Mouse (Mus musculus) kidney, embryonic 16.5 days (tissue): ENCODE data around the gene Gsn. TPM values are rescaled to one million over a fixed set of nuclear protein-coding genes. Genes with fewer than 3 reads are reported as not detected.

Experiments
- ATAC-seq: fragments of 200-750 bp; cut with Nextera tagmentation; 2 replicates; pipeline ENCODE4 v1.8.0; 2017; ENCODE audit warnings: moderate TSS enrichment; ENCODE audit not compliant: low FRiP score, low TSS enrichment
- H3K27ac ChIP-seq: fragments of 300-500 bp; sonication (generic); 2 replicates; pipeline ENCODE4 v1.5.1; 2014; ENCODE audit warnings: low read length
- H3K27me3 ChIP-seq: fragments of 300-500 bp; sonication (generic); 2 replicates; pipeline ENCODE4 v1.6.1; 2014; ENCODE audit warnings: low read length, control low read depth, mixed read lengths; ENCODE audit not compliant: insufficient read depth
- H3K36me3 ChIP-seq: fragments of 300-500 bp; sonication (generic); 2 replicates; pipeline ENCODE4 v1.6.1; 2014; ENCODE audit warnings: low read length, control low read depth, mixed read lengths; ENCODE audit not compliant: insufficient read depth
- H3K4me1 ChIP-seq: fragments of 300-500 bp; sonication (generic); 2 replicates; pipeline ENCODE4 v1.6.1; 2014; ENCODE audit warnings: low read length, control low read depth, mixed read lengths; ENCODE audit not compliant: insufficient read depth
- H3K4me2 ChIP-seq: fragments of 300-500 bp; sonication (generic); replicated peaks from 2 replicates; pipeline ENCODE4 v1.6.1; 2014; ENCODE audit warnings: low read depth, low read length
- H3K4me3 ChIP-seq: fragments of 300-500 bp; sonication (generic); 2 replicates; pipeline ENCODE4 v1.5.1; 2014; ENCODE audit warnings: mild to moderate bottlenecking, low read length
- H3K9ac ChIP-seq: fragments of 300-500 bp; sonication (generic); replicated peaks from 2 replicates; pipeline ENCODE4 v1.6.1; 2014; ENCODE audit warnings: low read length
- H3K9me3 ChIP-seq: fragments of 300-500 bp; sonication (generic); 2 replicates; pipeline ENCODE4 v1.6.1; 2016; ENCODE audit warnings: low read length, control low read depth
- WGBS: fragments of 180-500 bp; shearing (Covaris S2); extraction: QIAGEN DNeasy Blood & Tissue Kit; methylation state at CpG from one replicate; pipeline ENCODE4 v1.1.7; 2014; 5-methylcytosine and 5-hydroxymethylcytosine counted together
- polyA plus RNA-seq: library from polyadenylated mRNA; unstranded; fragments of >200 nt; fragmentation: Nextera tagmentation; extraction: Ambion mirVana; gene quantifications from 2 replicates; pipeline ENCODE4 v1.2.1, GENCODE M21; 2015

The Gsn gene
- polyA plus RNA-seq, 1 experiment from 2014 or later: 165 TPM

DNA sequence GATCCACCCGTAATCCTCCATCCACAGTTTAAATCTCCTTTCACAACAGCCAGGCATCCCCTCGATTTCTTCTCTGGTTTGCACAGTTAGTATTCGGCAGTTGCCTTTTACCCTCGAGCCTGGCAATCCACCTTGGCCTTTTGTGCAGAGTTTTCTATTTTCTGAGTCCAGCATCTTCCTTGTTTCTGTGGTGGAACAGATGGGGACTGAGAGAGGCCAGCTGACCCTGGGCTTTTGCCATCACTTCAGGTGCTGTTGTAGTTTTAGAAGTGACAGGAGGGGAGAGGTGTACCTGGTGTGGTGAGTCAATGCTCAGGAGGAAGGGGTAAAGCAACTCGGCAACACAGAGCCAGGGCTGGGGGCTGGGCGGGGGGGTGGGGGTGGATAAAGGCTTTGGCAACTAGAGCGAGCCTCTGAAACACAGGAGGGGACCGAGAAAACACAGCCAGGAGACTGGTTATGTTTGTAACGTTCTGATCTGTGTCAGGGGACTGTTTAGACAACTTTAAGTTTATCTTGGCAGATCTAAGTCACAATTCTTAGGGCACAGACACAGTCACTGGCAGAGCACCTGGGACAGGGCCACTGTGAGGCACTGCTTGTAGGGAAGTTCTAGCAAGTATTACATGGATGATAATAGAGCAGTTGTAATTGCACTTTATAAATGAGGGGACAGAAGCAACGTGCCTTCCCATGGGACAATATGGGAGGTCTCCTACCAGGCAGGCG, 72.0 kb downstream of the Gsn start:
- H3K9ac ChIP-seq: no peak overlapping the region
- H3K36me3 ChIP-seq: no peaks in the 10 kb centered on the region
- H3K4me2 ChIP-seq: no peak overlapping the region
- H3K4me1 ChIP-seq: no peaks in the 10 kb centered on the region
- no peak for ATAC-seq
- H3K4me3 ChIP-seq: no peak overlapping the region
- H3K27ac ChIP-seq: no peak overlapping the region
- 49% methylated on average over 11 of the region's 11 CpGs for WGBS
- H3K9me3 ChIP-seq: no peaks in the 10 kb centered on the region
- no peaks in the 10 kb centered on the region for H3K27me3 ChIP-seq

DNA sequence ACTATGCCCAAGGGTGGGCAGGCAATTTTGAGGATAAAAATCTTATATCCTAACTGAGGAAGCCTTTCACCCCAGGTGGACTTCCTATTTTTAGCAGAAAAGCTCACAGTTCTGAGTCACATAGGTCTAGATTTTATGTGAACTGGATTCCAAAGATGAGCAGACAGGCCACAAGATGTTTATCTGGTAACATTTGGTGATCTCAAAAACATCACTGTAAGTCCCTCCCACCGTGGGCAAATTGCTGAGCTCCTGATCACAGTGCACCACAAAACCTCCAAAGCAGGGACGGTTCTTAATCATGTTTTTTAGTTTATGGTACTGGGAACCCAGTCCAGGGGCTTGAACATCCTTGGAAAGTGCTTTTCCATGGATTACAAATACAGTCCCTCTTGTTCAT, 72.9 kb downstream of the Gsn start:
- H3K9ac ChIP-seq: no peak overlapping the region
- no peak overlapping the region for H3K4me2 ChIP-seq
- WGBS: 88% methylated on average over 2 of the region's 2 CpGs
- ATAC-seq: no peak
- no peak overlapping the region for H3K4me3 ChIP-seq
- no peaks in the 10 kb centered on the region for H3K9me3 ChIP-seq
- H3K27me3 ChIP-seq: no peaks in the 10 kb centered on the region
- H3K4me1 ChIP-seq: no peaks in the 10 kb centered on the region
- no peaks in the 10 kb centered on the region for H3K36me3 ChIP-seq
- H3K27ac ChIP-seq: no peak overlapping the region

DNA sequence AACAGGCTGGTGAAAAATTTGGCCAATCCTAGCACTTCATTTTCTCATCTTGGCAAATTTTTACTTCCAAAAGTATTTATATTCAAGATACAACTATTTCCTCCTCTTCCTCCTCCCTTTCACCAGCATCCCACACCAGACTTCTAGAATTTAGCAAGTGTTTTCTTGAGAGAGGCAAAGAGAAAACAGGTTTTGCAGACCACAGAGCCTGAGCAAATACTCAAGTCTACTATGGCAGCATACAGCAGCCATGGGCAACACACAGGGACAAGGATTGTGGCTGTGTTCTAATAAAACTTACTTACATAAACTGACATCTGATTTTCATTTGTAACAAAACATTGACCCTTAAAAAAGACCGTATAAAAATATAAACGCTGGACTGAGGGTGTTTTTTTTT, 75.0 kb downstream of the Gsn start:
- 80% methylated on average over 2 of the region's 2 CpGs for WGBS
- Histone ChIP-seq H3K4me3 (no peak overlapping the region), H3K36me3 (no peaks in the 10 kb centered on the region), H3K27ac (no peak overlapping the region), H3K4me1 (peaks cover 11% of the 10 kb centered on the region; the same call in 1 of the 2 replicates), H3K9me3 (no peaks in the 10 kb centered on the region), H3K9ac (no peak overlapping the region), H3K4me2 (no peak overlapping the region), H3K27me3 (no peaks in the 10 kb centered on the region)
- no peak for ATAC-seq

DNA sequence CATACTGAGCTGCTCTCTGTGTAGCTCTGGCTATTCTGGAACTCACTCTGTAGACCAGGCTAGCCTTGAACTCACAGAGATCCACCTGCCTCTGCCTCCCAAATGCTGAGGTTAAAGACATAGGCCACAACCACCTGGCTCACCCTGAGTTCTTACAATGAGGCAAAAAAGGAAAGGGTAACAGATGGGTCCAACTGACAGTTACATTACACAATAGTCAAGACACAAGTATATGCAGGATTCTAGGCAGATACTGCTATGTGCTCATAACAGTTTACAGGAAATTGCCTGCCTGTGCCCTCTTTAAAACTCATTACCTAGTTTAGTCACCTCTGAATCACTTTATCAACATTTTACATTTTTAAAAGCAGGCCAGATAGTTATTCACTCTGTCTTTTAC, 77.5 kb downstream of the Gsn start:
- Histone ChIP-seq H3K9me3 (no peaks in the 10 kb centered on the region), H3K36me3 (no peaks in the 10 kb centered on the region), H3K4me1 (peaks cover 19% of the 10 kb centered on the region), H3K9ac (no peak overlapping the region), H3K27ac (no peak overlapping the region), H3K4me2 (no peak overlapping the region), H3K27me3 (no peaks in the 10 kb centered on the region), H3K4me3 (no peak overlapping the region)
- ATAC-seq: no peak

DNA sequence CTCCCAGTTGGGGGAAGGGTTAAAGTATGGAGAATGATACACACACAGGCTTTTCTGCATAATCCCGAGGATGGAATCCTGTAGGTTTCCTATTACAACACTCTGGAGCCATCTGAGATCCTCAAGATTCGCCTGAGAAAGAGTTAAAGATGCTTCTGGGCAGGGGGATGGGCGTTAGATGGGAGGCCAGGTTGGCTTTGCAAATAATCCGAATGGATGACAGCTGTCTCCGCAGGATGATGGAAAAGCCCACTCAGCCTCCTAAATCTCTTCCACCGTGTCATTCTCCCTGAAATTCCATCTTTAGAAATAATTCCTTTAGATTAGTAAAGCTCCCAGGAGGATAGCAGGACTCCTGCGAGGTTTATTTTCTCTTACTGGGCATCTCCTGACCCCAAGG, 79.4 kb downstream of the Gsn start:
- peak overlapping the region; percentile 97 for H3K4me2 ChIP-seq
- H3K4me1 ChIP-seq: peaks cover 19% of the 10 kb centered on the region
- no peak for ATAC-seq
- H3K9ac ChIP-seq: peak overlapping the region; percentile 81
- no peaks in the 10 kb centered on the region for H3K9me3 ChIP-seq
- H3K36me3 ChIP-seq: no peaks in the 10 kb centered on the region
- WGBS: 9% methylated on average over 7 of the region's 7 CpGs
- H3K4me3 ChIP-seq: peak overlapping the region; percentile 77
- H3K27ac ChIP-seq: no peak overlapping the region
- no peaks in the 10 kb centered on the region for H3K27me3 ChIP-seq

DNA sequence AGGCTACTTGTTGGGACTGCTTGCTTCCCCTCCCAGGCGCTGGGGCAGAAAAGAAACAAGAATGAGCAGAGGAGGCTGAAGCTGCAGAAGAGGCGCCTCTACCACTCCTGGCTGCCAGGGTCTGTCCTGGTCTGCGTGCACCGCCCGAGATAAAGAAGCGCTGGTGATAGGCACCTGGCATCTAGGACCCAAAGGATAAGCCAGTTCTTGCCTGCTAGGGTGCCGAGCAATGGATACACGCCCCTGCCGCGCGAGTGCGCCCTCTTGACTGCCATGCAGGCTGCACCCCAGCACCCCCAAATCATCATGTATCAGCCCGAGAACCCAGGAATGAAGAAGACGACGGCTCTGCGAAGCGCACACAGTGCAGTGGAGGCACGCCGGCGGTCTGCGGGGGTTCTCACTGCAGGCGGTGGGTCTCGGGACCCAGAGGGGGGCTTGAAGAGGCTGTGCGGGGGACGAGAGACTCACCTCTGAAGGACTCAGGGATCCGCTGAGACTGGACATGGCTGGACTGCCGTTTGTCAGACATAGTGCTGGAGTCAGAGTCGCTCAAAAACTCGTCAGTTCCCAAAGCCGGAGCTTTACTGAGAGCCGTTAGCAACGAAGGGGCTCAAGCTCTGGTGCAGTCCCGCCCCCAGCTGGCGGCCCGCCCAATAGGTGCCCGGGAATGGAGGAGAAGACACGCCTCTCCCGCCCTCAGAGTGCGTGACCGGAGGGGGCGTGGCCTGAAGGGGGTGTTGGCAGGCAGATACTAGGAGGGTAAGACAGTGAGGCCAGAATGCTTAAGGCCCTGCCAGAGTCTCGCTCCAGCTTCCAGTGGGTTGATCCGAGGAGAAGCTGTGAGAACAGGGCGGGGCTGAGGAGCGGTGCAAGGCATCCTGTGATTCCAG, 80.5 kb downstream of the Gsn start, which contains the start of gene Stom:
Stom (minus strand) TSS at position 589 of the 893 bp plus-strand sequence.
- peak; percentile 100 for ATAC-seq
- Histone ChIP-seq H3K27me3 (no peaks in the 10 kb centered on the region), H3K36me3 (no peaks in the 10 kb centered on the region), H3K4me1 (peaks cover 19% of the 10 kb centered on the region), H3K27ac (peak within 1 kb of the TSS; percentile 85), H3K4me2 (peak within 1 kb of the TSS; percentile 97), H3K4me3 (peak within 1 kb of the TSS; percentile 77), H3K9ac (peak within 1 kb of the TSS; percentile 81), H3K9me3 (no peaks in the 10 kb centered on the region)
- WGBS: under 1% methylated on average over 45 of the region's 45 CpGs

DNA sequence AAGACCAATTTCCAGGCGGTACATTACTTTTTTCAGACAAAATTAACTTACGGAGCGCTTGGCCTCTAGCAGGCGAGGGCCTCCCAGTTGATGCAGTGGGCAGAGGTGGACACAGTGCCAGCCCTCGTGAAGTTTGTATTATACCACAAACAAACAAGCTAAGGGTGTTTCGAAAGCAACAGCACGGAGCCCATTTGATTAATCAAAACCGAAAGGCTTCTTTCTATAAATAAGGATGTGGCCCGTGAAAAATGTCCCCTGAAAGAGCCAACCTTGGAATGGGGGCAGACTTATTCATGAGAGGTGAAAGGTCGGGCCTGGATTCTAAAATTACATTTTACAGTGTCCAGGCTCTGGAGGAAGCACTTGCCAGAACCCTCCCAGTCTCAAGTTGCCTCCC, 81.2 kb downstream of the Gsn start:
- Histone ChIP-seq H3K27me3 (no peaks in the 10 kb centered on the region), H3K9ac (peak overlapping the region; percentile 55), H3K9me3 (no peaks in the 10 kb centered on the region), H3K4me3 (peak overlapping the region; percentile 77), H3K4me1 (peaks cover 19% of the 10 kb centered on the region), H3K27ac (peak overlapping the region; percentile 85), H3K36me3 (no peaks in the 10 kb centered on the region), H3K4me2 (peak overlapping the region; percentile 97)
- no peak for ATAC-seq
- 47% methylated on average over 10 of the region's 10 CpGs for WGBS

DNA sequence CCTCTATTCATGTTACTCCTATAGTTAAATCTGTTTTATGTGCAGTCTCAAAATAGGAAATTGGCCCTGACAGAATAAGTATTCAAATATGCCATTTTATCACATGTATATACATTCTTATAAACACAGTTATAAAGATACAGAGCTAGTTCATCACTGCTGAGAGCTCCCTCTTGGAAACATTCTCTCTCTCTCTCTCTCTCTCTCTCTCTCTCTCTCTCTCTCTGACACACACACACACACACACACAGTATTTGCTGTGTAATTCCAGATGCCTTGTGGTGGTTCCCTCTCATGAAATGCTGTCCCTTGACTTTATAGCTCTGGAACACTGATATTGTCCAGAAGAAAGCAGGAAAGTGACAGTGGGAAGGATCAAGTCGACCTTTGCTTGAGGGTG, 81.9 kb downstream of the Gsn start:
- Histone ChIP-seq H3K27me3 (no peaks in the 10 kb centered on the region), H3K9ac (no peak overlapping the region), H3K4me2 (no peak overlapping the region), H3K4me3 (no peak overlapping the region), H3K4me1 (peaks cover 19% of the 10 kb centered on the region), H3K27ac (0 out of 2 replicates have a peak overlapping the region, but pooled peaks have one; percentile 2), H3K9me3 (no peaks in the 10 kb centered on the region), H3K36me3 (no peaks in the 10 kb centered on the region)
- no peak for ATAC-seq
- WGBS: 49% methylated on average over 1 of the region's 1 CpGs

DNA sequence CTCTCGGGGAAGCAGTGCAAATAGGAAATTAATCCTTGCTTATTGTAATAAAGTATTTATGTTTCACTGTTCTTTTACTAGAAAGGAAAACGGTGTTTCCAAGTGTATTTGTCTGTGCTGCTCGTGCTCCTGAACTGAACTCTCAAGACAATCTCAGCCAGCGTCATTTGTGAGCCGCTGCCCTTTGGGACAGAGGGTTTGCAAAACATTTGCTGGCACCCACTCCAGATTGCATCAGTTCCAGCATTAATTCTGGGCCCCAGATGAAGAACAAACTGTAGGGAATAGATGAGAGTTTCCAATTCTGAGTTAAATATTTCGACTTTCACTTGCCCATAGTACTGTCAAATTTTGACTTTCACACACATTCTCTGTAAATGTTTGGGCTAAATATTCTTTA, 82.5 kb downstream of the Gsn start:
- Histone ChIP-seq H3K9me3 (no peaks in the 10 kb centered on the region), H3K9ac (no peak overlapping the region), H3K27ac (0 out of 2 replicates have a peak overlapping the region, but pooled peaks have one; percentile 2), H3K4me3 (no peak overlapping the region), H3K4me1 (peaks cover 19% of the 10 kb centered on the region), H3K36me3 (no peaks in the 10 kb centered on the region), H3K27me3 (no peaks in the 10 kb centered on the region), H3K4me2 (no peak overlapping the region)
- 63% methylated on average over 6 of the region's 6 CpGs for WGBS
- no peak for ATAC-seq

DNA sequence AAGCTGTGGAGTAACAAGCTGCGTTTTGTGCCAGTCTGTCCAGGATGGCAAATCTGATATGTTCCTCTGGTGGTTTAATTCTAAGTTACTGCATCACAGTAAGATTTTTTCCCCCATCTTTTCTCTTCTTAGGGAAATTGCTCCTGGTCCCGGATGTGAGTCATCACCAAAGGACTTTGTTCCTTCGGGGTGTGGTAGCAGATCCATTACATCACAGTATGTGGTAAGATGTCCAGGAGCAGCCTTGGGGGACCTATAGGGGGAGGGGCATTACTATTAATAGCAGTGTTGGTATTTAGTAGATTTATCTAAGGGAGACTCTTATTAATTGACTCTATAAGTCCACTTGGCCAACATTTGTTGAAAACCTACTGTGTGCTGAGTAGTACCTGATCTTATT, 86.4 kb downstream of the Gsn start:
- no peaks in the 10 kb centered on the region for H3K36me3 ChIP-seq
- H3K4me1 ChIP-seq: peaks cover under 1% of the 10 kb centered on the region
- no peaks in the 10 kb centered on the region for H3K9me3 ChIP-seq
- H3K9ac ChIP-seq: no peak overlapping the region
- no peak overlapping the region for H3K4me2 ChIP-seq
- no peak overlapping the region for H3K4me3 ChIP-seq
- no peaks in the 10 kb centered on the region for H3K27me3 ChIP-seq
- WGBS: 74% methylated on average over 3 of the region's 3 CpGs
- no peak overlapping the region for H3K27ac ChIP-seq
- no peak for ATAC-seq
